Mouse (Mus musculus) left cerebral cortex, adult 2 months (tissue): ENCODE measurements around the gene Myh14. TPM values are rescaled to one million over a fixed set of nuclear protein-coding genes. Genes with fewer than 3 reads are reported as not detected.

Source experiments
- DNase-seq, 2 experiments: peaks; one replicate each; pipeline ENCODE4 v3.0.0; 2021 to 2022; ENCODE audit warnings: low spot score in 2 of 2, mixed read lengths in 1 of 2; ENCODE audit errors: extremely low spot score in 1 of 2
- H3K27ac ChIP-seq: fragments of 200-600 bp; 2 replicates; pipeline ENCODE4 v1.8.1; 2022
- H3K4me3 ChIP-seq: fragments of 200-600 bp; 2 replicates; pipeline ENCODE4 v1.8.1; 2022
- CTCF ChIP-seq: fragments of 200-600 bp; IDR thresholded peaks from 2 replicates; pipeline ENCODE4 v1.8.1; 2022; ENCODE audit warnings: antibody characterized with exemption, mild to moderate bottlenecking, moderate library complexity
- intact Hi-C: fragments of 180-260 bp; cut with DNase I; formaldehyde crosslinking; loops from one replicate; pipeline ENCODE4 v1.15.1; 2025
- total RNA-seq, 2 experiments: library from RNA; stranded (reverse); gene quantifications; 2 replicates each; pipeline ENCODE4 v1.2.3; 2021

Gene Myh14
- total RNA-seq, 2 experiments from 2014 or later: 21.1 to 21.4 TPM

DNA sequence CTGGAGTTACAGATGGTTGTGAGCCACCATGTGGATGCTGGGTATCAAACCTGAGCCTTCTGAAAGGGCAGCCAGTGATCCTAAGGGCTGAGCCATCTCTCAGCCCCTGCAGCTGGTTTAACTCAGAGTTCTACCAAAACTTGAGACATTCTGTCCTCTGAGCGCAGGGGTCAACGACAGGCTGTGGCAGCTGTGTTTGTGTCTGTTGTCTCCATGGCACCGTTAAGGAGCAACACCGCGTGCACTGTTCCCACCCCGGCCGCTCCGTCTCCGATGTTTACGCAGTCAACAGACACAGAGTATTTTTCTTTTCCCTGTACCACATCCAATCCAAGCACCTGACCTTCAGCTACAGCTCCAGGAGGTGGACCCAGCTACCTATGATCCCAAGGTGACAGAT lies 22.9 kb downstream of the Myh14 start:
- no peak for TF ChIP-seq CTCF
- intact Hi-C loops: loop anchor here (5.0 kb wide), 2 partner anchors 85 to 125 kb away; partner anchors contain the start of gene Mybpc2

DNA sequence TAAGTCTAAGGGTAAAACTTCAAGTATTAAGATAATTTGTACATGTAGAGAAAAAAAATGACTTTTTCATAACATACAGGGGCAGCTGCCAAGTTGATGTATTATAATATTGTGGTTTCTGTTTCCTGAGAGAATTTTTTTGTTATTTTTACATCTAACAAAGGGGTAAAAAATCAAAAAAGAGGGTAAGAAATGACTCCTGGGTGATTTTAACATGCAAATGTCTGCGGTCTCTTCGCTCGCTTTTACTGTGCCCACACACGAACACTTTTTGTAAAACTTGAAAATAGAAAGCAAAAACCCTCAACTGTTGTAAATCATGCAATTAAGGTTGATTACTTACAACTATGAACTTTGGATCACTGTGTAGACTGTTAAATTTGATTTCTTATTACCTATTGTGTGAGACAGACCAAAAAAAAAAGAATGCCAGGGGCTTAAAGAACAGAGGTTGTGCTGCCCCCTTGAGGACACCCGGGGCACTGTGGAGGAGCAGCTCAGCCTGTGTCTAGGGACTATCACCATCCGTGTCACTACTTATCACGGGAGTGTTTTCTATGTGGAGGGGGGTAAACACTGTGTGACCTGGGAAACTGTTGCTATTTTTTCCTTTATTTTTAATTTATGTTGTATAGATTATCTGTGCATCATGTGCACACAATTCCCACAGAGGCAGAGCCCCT lies 23.5 kb downstream of the Myh14 start:
- peak; percentile 67 to 82 for DNase-seq
- Histone ChIP-seq H3K27ac (no peak overlapping the region), H3K4me3 (no peak overlapping the region)
- peak; percentile 80 for TF ChIP-seq CTCF
- intact Hi-C loops: loop anchor here (5.0 kb wide), 2 partner anchors 85 to 125 kb away; partner anchors contain the start of gene Mybpc2

More for the DNA sequence above, 22.9 kb downstream of the Myh14 start:
- no peak overlapping the region for H3K27ac ChIP-seq
- no peak overlapping the region for H3K4me3 ChIP-seq
- no peak for DNase-seq

DNA sequence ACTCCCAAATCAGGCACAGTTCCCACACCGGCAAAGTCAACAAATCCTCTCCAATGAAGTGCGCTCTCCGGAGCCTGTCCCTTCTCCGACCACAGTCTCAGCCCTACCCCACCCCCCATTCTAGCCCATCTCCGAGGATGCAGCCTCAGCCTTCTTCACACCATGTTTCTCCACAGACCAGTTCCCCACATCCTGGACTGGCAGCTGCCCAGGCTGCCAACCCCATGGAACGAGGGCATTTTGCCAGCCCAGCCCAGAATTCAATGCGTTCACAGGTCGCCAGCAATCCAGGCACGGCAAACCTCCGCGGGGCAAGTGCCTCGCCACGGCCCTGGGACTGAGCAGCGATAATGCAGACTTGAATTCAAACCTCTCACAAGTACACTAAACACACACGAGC lies 24.7 kb downstream of the Myh14 start:
- Histone ChIP-seq H3K4me3 (no peak overlapping the region), H3K27ac (no peak overlapping the region)
- intact Hi-C loops: loop anchor here (5.0 kb wide), 2 partner anchors 84 to 124 kb away; partner anchors contain the start of gene Mybpc2
- TF ChIP-seq CTCF: no peak
- DNase-seq: no peak

DNA sequence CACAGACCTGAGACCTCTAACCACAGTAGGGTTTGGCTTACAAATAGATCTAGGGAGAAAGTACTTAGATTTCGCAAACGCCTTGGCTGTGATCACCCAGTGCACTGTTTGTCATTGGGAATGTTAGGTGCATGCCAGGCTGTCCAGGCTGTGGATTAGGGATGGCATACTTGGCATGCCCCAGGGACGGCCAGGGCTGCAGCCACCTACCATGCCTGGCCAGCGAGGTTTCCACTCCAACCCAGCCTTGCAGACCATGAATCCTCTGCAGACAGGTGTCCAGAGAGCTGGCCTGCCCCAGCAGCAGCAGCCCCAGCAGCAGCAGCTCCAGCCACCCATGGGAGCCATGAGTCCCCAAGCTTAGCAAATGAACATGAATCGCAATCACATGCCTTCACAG lies 25.4 kb downstream of the Myh14 start:
- DNase-seq: no peak
- intact Hi-C loops: loop anchor here (5.0 kb wide), 2 partner anchors 83 to 123 kb away; partner anchors contain the start of gene Mybpc2
- H3K4me3 ChIP-seq: no peak overlapping the region
- no peak overlapping the region for H3K27ac ChIP-seq
- no peak for TF ChIP-seq CTCF

DNA sequence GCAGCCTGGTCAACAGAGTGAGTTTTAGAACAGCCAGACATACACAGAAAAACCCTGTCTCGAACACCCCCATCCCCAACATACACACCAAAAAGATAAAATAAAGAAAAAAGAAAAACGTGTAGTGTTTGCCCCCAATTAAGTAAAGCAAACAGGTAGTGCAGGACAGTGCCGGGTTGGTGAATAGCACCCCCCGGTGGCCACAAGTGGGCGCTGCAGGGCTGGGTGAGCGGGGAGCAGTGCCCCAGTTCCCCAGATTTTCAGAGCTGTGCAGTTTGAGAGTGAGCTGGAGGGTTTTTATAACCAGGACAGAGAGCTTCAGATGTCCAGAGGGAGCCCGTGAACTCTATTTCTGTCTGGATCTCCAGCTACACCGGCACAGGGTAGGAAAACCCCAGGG lies 28.8 kb downstream of the Myh14 start:
- TF ChIP-seq CTCF: peak; percentile 69
- no peak overlapping the region for H3K4me3 ChIP-seq
- peak; percentile 23 to 47 for DNase-seq
- intact Hi-C loops: loop anchor here (5.0 kb wide), 1 partner anchor 140 kb away; no protein-coding TSS in a partner anchor
- H3K27ac ChIP-seq: no peak overlapping the region

DNA sequence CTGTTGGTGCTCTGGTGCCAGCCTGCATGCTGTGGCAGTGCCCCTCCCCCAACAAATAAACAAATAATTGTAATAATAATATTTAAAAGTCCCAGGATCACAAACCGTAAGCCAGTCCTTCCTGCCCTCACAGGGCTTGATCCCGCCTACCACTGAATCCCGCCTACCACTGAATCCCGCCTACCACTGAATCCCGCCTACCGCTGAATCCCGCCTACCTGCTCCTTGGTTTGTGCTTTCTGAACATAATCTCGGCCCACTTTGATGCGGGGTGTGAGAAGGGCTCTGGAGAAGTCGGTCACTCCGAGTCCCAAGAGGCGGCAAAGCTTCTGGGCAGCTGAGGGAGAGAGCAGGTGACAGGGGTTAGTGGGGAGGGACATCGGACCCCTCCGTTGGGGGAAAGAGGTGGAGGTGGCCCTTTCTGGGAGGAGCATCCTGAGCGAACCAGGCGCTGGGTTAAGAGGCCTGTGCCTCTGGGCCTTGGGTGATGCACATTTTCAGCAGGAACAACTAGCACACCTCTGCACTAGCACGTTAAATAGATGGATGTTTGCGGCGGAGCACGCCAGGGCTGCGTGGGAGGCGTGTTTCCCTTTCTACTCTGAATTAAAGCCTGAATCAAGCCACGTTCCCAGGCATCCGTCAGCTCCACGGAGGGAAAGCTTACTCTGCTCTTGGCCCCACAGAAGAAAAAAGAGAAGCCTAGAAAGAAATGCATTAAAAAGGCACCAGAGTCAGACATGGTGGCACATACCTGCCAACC lies 29.6 kb downstream of the Myh14 start:
- H3K27ac ChIP-seq: no peak overlapping the region
- intact Hi-C loops: loop anchor here (5.0 kb wide), 1 partner anchor 139 kb away; no protein-coding TSS in a partner anchor
- no peak for TF ChIP-seq CTCF
- peak; percentile 63 to 67 for DNase-seq
- H3K4me3 ChIP-seq: no peak overlapping the region

DNA sequence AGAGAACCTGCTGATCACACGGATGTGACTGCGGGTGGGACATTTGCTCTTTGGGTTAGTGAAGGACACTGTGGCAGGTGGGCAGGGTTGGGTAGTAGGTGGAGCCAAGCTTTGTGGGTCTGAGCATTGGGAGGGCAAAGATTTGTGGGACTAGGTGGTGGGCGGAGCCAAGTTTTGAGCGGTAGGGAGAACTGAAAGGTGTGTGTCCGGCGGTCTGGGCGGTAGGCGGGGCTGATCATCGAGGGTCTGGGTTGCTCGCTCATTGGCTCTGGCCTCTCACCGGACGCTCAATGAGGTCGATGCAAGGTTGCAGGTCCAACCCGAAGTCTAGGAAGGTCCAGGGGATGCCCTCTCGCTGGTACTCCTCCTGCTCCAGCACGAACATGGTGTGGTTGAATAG lies 32.0 kb downstream of the Myh14 start:
- no peak for TF ChIP-seq CTCF
- no peak for DNase-seq
- intact Hi-C loops: no loop called here
- Histone ChIP-seq H3K27ac (no peak overlapping the region), H3K4me3 (no peak overlapping the region)

DNA sequence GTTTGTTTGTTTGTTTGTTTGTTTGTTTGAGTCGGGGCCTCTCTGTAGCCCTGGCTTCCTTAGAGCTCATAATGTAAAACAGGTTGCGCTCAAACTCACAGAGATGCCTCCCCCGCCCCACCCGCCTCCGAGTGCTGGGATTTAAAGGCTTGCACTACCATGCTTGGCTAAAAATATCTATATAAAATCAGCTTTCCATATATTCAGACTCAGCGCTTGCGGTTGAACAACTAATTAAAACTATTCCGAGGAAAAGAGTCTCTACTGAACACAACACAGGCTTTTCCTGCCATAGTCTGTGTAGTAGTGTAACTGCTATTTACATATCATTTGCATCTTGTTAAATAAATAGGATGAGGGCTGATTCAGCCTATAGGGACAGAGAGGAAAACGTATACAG lies 34.0 kb downstream of the Myh14 start:
- intact Hi-C loops: loop anchor here (1.0 kb wide), 1 partner anchor 34 kb away; no protein-coding TSS in a partner anchor
- TF ChIP-seq CTCF: no peak
- peak in 1 of 2 experiments; percentile 47 for DNase-seq

DNA sequence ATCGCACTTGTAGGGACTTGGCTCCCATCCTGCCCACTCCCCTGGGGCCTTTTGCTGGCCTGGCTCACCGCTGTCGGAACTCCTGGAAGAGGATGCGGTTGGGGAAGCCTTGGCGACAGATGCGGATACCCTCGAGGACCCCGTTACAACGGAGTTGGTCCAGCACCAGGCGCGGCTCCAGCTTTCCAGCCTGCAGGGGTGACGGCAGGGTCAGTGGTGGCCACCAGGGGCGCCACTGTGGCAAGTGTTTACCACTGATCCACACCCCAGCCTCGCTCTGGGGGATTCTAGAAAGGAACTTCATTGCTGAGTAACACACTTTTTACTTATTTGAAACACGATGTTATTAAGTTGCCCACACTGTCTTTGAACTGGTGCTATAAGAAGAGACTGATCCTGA lies 37.2 kb downstream of the Myh14 start:
- intact Hi-C loops: no loop called here
- TF ChIP-seq CTCF: peak; percentile 43

More for the DNA sequence above, 34.0 kb downstream of the Myh14 start:
- H3K4me3 ChIP-seq: no peak overlapping the region
- no peak overlapping the region for H3K27ac ChIP-seq

DNA sequence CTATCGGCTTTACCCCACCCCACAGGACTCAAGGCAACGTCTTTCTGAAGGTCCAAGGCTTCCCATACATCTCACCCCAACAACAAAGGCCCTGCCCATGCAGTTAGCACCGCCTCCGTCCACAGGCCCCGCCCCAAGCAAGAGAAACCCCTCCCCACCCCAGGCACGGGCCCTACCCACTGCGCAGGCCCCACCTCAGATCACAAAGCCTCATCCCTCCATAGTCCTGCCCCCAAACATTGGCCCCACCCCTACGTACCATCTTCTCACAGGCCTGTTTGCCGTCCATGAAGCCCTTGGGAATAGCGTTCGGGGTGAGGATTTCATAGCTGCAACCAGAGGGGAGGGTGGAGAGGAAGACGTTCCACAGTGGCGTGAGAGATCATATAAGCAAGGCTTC lies 38.0 kb downstream of the Myh14 start:
- no peak for TF ChIP-seq CTCF
- intact Hi-C loops: no loop called here
- no peak for DNase-seq
- no peak overlapping the region for H3K4me3 ChIP-seq
- H3K27ac ChIP-seq: no peak overlapping the region

More for the DNA sequence above, 37.2 kb downstream of the Myh14 start:
- H3K27ac ChIP-seq: no peak overlapping the region
- no peak overlapping the region for H3K4me3 ChIP-seq
- no peak for DNase-seq

DNA sequence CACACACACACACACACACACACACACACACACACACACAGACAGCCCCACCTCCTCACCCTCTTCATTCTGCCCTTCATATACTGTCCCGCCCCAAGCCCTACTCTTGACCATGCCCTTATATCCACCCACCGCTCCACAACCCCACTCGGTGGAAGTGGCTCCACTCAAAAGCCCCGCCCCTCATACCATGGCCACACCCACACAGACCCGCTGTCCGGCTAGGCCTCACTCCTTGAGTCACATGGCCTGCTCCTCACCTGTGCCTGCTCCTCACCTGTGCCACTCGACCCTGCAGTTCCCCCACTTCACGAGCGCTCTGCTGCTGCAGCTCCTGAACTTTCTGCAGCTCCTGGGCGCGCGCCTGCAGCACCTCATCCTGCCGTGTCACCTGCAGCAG lies 40.2 kb downstream of the Myh14 start:
- TF ChIP-seq CTCF: no peak
- no peak for DNase-seq
- intact Hi-C loops: no loop called here

DNA sequence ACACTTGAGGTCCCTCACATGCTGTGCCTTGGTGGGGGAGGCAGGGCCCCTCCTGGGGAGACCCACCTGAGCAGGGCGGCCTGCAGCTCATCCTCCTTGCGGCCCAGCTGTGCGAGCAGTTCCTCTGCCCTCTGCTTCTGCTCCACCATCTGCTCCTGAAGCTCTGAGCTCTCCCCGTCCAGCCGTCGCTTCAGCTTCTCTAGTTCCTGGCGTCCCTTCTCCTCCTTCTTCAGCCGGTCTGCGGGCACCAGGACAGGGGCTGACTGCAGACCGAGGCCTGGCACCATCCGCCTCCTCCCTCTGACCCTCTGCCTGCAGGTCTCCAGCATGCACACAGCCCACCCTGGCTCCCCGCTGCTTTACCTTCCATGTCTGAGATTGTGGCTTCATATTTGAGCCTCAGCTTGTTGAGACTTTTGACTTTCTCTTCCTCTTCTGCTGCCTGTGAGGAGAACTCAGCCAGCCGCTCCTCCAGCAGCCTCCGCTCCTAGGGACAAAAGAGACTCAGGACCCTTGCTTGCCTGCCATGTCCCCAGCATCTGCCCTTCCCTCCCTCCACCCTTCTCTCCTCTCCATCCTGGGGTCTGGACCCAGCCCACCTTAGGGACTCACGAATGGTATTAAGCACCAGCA lies 42.1 kb downstream of the Myh14 start:
- Histone ChIP-seq H3K4me3 (no peak overlapping the region), H3K27ac (no peak overlapping the region)
- intact Hi-C loops: no loop called here
- no peak for DNase-seq
- TF ChIP-seq CTCF: no peak

More for the DNA sequence above, 40.2 kb downstream of the Myh14 start:
- Histone ChIP-seq H3K27ac (no peak overlapping the region), H3K4me3 (no peak overlapping the region)
